Mouse (Mus musculus) right cerebral cortex, adult 2 months (tissue): ENCODE measurements at regions not wholly inside any gene's neighbourhood (a gene's known extent, or its start where the extent isn't known, plus 50 kb on each side); places are given as distances from the start of the nearest gene placed in this dataset.

Experiments
- DNase-seq, 2 experiments: peaks; one replicate each; pipeline ENCODE4 v3.0.0; 2021 to 2022; ENCODE audit warnings: low spot score in 2 of 2

GRCm38 (mm10) chr16:77400276-77400891 lies 201.5 kb downstream of the Gm11146 start:
- peak; percentile 67 to 78 for DNase-seq

- DNase-seq: no peak
These were observed 202.0 kb downstream of the Gm11146 start for GRCm38 (mm10) chr16:77399846-77400275.

- DNase-seq: no peak
These were observed 207.7 kb downstream of the Gm11146 start for GRCm38 (mm10) chr16:77394054-77394716.

GRCm38 (mm10) chr16:77393470-77393869 lies 208.4 kb downstream of the Gm11146 start:
- DNase-seq: no peak

- no peak for DNase-seq
These were observed 209.7 kb downstream of the Gm11146 start for GRCm38 (mm10) chr16:77392205-77392604.

GRCm38 (mm10) chr16:77384021-77384729 lies 217.7 kb downstream of the Gm11146 start:
- no peak for DNase-seq

GRCm38 (mm10) chr16:77382790-77383189 lies 219.1 kb downstream of the Gm11146 start:
- no peak for DNase-seq

GRCm38 (mm10) chr16:77372768-77373167 lies 229.1 kb downstream of the Gm11146 start:
- no peak for DNase-seq

- DNase-seq: no peak
These were observed 232.1 kb downstream of the Gm11146 start for GRCm38 (mm10) chr16:77369810-77370209.

GRCm38 (mm10) chr16:77365254-77365653 lies 236.6 kb downstream of the Gm11146 start:
- DNase-seq: no peak

GRCm38 (mm10) chr16:77364439-77364838 lies 237.5 kb downstream of the Gm11146 start:
- DNase-seq: no peak

GRCm38 (mm10) chr16:77359190-77359589 lies 242.7 kb downstream of the Gm11146 start:
- no peak for DNase-seq

GRCm38 (mm10) chr16:77355260-77355659 lies 246.6 kb downstream of the Gm11146 start:
- DNase-seq: no peak

- no peak for DNase-seq
These were observed 247.6 kb downstream of the Gm11146 start for GRCm38 (mm10) chr16:77354201-77354712.

- no peak for DNase-seq
These were observed 255.8 kb downstream of the Gm11146 start for GRCm38 (mm10) chr16:77346128-77346527.

GRCm38 (mm10) chr16:77332285-77332684 lies 269.6 kb downstream of the Gm11146 start:
- DNase-seq: no peak

- no peak for DNase-seq
These were observed 270.9 kb downstream of the Gm11146 start for GRCm38 (mm10) chr16:77330996-77331395.

- no peak for DNase-seq
These were observed 272.0 kb downstream of the Gm11146 start for GRCm38 (mm10) chr16:77329711-77330530.

- DNase-seq: peak; percentile 36 to 48
These were observed 272.7 kb downstream of the Gm11146 start for GRCm38 (mm10) chr16:77329160-77329691.

GRCm38 (mm10) chr16:77328628-77329159 lies 273.2 kb downstream of the Gm11146 start:
- no peak for DNase-seq

- no peak for DNase-seq
These were observed 273.8 kb downstream of the Gm11146 start for GRCm38 (mm10) chr16:77328049-77328448.
